Mouse (Mus musculus) liver, embryonic 14.5 days (tissue): ENCODE measurements at regions not wholly inside any gene's neighbourhood (a gene's known extent, or its start where the extent isn't known, plus 50 kb on each side); places are given as distances from the start of the nearest gene placed in this dataset.

Experiments used
- CTCF ChIP-seq: IDR thresholded peaks from 2 replicates; pipeline ENCODE4 v1.5.1; 2016; ENCODE audit warnings: antibody characterized with exemption, low read depth, control low read depth
- EP300 ChIP-seq: IDR thresholded peaks from 2 replicates; pipeline ENCODE4 v1.6.1; 2016; ENCODE audit warnings: antibody characterized with exemption, low read depth

DNA sequence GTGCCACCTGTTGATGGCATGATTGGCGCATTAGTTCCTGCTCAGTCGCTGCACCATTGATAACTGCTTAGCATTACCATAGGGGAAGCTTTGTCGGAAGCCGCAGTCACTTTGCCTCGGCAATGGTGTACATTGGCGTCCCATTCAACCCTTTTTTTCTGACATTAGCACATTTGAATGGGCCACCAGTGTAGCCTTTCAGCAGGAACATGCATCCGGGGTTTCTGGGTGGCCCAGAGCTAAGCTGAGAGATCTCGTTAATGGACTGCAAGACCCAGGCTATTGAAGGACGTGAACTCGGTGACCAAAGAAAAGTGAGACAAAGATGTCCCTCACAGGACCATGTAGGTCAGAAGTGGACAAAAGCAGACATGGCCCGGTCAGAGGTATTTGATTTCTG lies 97.3 kb downstream of the Brms1l start:
- TF ChIP-seq CTCF (no peak), EP300 (no peak)
